Mouse (Mus musculus) spleen, adult 2 months (tissue): ENCODE measurements around the gene E130116L18Rik. TPM values are rescaled to one million over a fixed set of nuclear protein-coding genes. Genes with fewer than 3 reads are reported as not detected.
"Not testable (repeated sequence)": the region's sequence is repeated elsewhere in the genome, so short reads cannot be mapped to it uniquely, and the experiment has no call there.

Experiments used
- DNase-seq, 2 experiments: peaks; one replicate each; pipeline versions ENCODE4 v3.0.0 to v3.0.0-alpha.2; 2012 to 2021; ENCODE audit warnings: low spot score in 2 of 2, low read depth in 1 of 2
- H3K27ac ChIP-seq: fragments of 200-500 bp; 2 replicates; pipeline ENCODE4 v1.5.1; 2012; ENCODE audit warnings: low read length, inconsistent platforms; ENCODE audit not compliant: insufficient read depth
- H3K27me3 ChIP-seq: fragments of 200-500 bp; 2 replicates; pipeline ENCODE4 v1.6.1; 2012; ENCODE audit warnings: mild to moderate bottlenecking, moderate library complexity, low read length, inconsistent platforms; ENCODE audit not compliant: control insufficient read depth, insufficient read depth
- H3K36me3 ChIP-seq: fragments of 200-500 bp; 2 replicates; pipeline ENCODE4 v1.6.1; 2012; ENCODE audit warnings: mild to moderate bottlenecking, low read length, inconsistent platforms; ENCODE audit not compliant: control insufficient read depth, insufficient read depth
- H3K4me1 ChIP-seq: fragments of 200-500 bp; 2 replicates; pipeline ENCODE4 v1.6.1; 2011; ENCODE audit warnings: inconsistent platforms; ENCODE audit not compliant: control insufficient read depth, insufficient read depth, insufficient read length
- H3K4me3 ChIP-seq: fragments of 200-500 bp; 2 replicates; pipeline ENCODE4 v1.5.1; 2011; ENCODE audit warnings: mild to moderate bottlenecking, inconsistent platforms; ENCODE audit not compliant: insufficient read depth, insufficient read length; ENCODE audit errors: extremely low read depth
- CTCF ChIP-seq: fragments of 200-500 bp; IDR thresholded peaks from 2 replicates; pipeline ENCODE4 v1.5.1; 2011; ENCODE audit warnings: mild to moderate bottlenecking, inconsistent platforms; ENCODE audit not compliant: insufficient read depth, insufficient read length, insufficient replicate concordance; ENCODE audit errors: extremely low read depth
- POLR2A ChIP-seq: fragments of 200-500 bp; IDR thresholded peaks from 2 replicates; pipeline ENCODE4 v1.6.1; 2011; ENCODE audit warnings: low read depth, low read length, inconsistent platforms
- WGBS: fragments of 180-500 bp; shearing (Covaris S2); methylation state at CpG from one replicate; pipeline ENCODE4 v1.1.7; 2018; 5-methylcytosine and 5-hydroxymethylcytosine counted together
- polyA plus RNA-seq: library from polyadenylated mRNA; depleted of rRNA; stranded (reverse); fragments of >200 nt; gene quantifications from 2 replicates; pipeline ENCODE4 v1.2.3, GENCODE M21; 2012

The E130116L18Rik gene
- polyA plus RNA-seq, 1 experiment = not detected

GRCm38 (mm10) chr5:25221604-25222003 lies 1.3 kb downstream of the E130116L18Rik start, which contains the start of gene Galnt11:
TSS of gene Galnt11 (plus strand) at chr5:25221904.
- no peaks in the 10 kb centered on the region for H3K36me3 ChIP-seq
- H3K27me3 ChIP-seq = no peaks in the 10 kb centered on the region; the same call in 1 of the 2 replicates
- no peak for DNase-seq
- H3K4me1 ChIP-seq = peaks cover 5% of the 10 kb centered on the region
- WGBS = 88% methylated on average over 3 of the region's 3 CpGs
- peak within 1 kb of the TSS; percentile 78 for H3K4me3 ChIP-seq
- peak within 1 kb of the TSS; percentile 90 for H3K27ac ChIP-seq
- TF ChIP-seq CTCF (no peak), POLR2A (no peak)

DNA sequence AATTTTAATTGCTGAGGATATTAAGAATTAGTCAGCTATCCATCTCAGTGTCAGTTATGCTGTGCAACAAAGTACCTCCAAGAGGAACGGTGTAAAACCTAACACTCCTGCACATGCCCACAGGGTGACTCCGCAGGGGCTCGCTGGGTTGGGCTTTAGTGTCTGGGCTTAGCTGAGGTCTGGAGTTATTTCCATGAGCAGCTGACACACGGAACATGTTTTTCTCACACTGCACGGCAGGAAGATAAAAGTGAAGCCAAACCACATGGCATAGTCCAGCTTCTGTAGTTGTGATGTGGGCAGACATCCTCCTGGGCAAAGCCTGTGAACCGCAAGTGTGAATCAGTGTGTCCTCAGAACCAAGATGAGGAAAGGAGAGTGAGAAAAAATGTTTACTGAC lies 7.9 kb downstream of the E130116L18Rik start:
- DNase-seq = no peak
- TF ChIP-seq POLR2A (no peak), CTCF (no peak)
- H3K36me3 ChIP-seq = no peaks in the 10 kb centered on the region
- H3K27me3 ChIP-seq = no peaks in the 10 kb centered on the region
- no peak overlapping the region for H3K4me3 ChIP-seq
- H3K27ac ChIP-seq = no peak overlapping the region
- WGBS = 78% methylated on average over 6 of the region's 6 CpGs
- no peaks in the 10 kb centered on the region for H3K4me1 ChIP-seq

DNA sequence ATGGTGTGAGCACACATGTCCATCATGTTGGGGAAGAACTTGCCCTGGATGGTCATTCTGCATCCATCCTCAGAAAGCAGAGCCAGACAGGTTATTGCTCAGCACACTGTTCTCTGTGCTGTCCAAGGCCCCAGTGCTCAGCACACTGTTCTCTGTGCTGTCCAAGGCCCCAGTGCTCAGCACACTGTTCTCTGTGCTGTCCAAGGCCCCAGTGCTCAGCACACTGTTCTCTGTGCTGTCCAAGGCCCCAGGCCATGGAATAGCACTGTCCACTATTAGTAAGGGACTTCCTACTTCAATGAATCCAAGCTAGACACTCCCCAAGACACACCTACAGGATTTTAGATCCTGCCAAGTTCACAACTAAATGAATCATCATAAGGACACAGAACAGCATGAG lies 9.7 kb downstream of the E130116L18Rik start:
- not testable (repeated sequence) for H3K27ac ChIP-seq, H3K4me1 ChIP-seq, H3K27me3 ChIP-seq, H3K4me3 ChIP-seq, H3K36me3 ChIP-seq, DNase-seq

- TF ChIP-seq POLR2A (no peak), CTCF (no peak)
- no peak overlapping the region for H3K4me3 ChIP-seq
- DNase-seq = no peak
- H3K27me3 ChIP-seq = no peaks in the 10 kb centered on the region
- 56% methylated on average over 1 of the region's 1 CpGs for WGBS
- H3K4me1 ChIP-seq = no peaks in the 10 kb centered on the region
- no peak overlapping the region for H3K27ac ChIP-seq
- no peaks in the 10 kb centered on the region for H3K36me3 ChIP-seq
Observed at GRCm38 (mm10) chr5:25211872-25212271, 11.1 kb downstream of the E130116L18Rik start.

- TF ChIP-seq POLR2A = no peak
- TF ChIP-seq CTCF = no peak
- no peaks in the 10 kb centered on the region for H3K27me3 ChIP-seq
- no peaks in the 10 kb centered on the region for H3K36me3 ChIP-seq
- no peak for DNase-seq
- H3K27ac ChIP-seq = no peak overlapping the region
- WGBS = 91% methylated on average over 2 of the region's 2 CpGs
- no peaks in the 10 kb centered on the region for H3K4me1 ChIP-seq
- no peak overlapping the region for H3K4me3 ChIP-seq
Observed at GRCm38 (mm10) chr5:25190521-25190920, 32.4 kb downstream of the E130116L18Rik start.

- TF ChIP-seq POLR2A (no peak), CTCF (peak; percentile 8; the same call in 1 of the 2 replicates)
- peak in 1 of 2 experiments; percentile 13 for DNase-seq
- Histone ChIP-seq H3K27ac (no peak overlapping the region), H3K4me3 (no peak overlapping the region), H3K36me3 (no peaks in the 10 kb centered on the region), H3K4me1 (no peaks in the 10 kb centered on the region), H3K27me3 (no peaks in the 10 kb centered on the region)
- WGBS = 61% methylated on average over 1 of the region's 1 CpGs
Observed at GRCm38 (mm10) chr5:25188802-25189201, 34.2 kb downstream of the E130116L18Rik start.

DNA sequence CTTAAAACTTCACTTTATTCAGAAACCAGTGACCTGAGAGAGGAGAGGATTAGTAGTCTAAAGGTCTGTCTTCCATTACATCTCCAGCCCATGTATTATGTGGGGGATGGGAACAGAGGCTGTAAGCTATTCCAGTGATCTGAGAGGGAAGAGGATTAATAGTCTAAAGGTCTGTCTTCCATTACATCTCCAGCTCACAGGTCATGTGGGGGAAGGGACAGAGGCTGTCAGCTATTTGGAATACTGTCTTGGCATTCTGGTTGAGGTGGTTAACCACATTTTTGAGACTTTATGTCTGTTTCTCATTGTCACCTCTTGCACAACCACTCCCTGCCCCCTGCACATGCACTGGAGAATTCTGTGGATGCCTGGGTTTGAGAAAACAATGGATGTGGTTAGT lies 35.2 kb downstream of the E130116L18Rik start:
- no peaks in the 10 kb centered on the region for H3K27me3 ChIP-seq
- H3K4me3 ChIP-seq = no peak overlapping the region
- DNase-seq = no peak
- no peaks in the 10 kb centered on the region for H3K36me3 ChIP-seq
- no peak overlapping the region for H3K27ac ChIP-seq
- TF ChIP-seq POLR2A (no peak), CTCF (no peak)
- no peaks in the 10 kb centered on the region for H3K4me1 ChIP-seq

DNA sequence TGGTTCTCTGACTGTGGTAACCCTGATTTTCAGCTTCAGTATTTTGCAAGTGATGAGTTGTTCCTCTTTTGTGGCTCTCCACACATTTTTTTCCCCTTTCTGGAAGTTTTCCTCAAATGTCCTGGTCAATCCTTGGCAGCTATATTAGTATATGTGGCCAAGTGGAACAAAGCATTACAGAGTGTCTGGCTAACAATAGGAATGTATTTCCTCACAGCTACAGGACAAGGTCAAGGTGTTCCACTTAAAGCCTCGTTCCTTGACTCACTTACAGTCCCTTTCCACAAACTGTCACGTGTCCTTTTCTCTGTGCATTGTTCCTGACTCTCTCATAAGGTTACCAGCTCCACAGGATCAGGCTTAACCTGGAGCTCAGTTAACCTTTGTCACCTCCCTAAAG lies 38.4 kb downstream of the E130116L18Rik start:
- Histone ChIP-seq H3K4me1 (no peaks in the 10 kb centered on the region), H3K27ac (no peak overlapping the region), H3K36me3 (no peaks in the 10 kb centered on the region), H3K27me3 (no peaks in the 10 kb centered on the region), H3K4me3 (no peak overlapping the region)
- WGBS = 75% methylated on average over 2 of the region's 2 CpGs
- DNase-seq = no peak
- TF ChIP-seq CTCF = no peak
- no peak for TF ChIP-seq POLR2A
